Mouse (Mus musculus) cortical plate, adult 2 months (tissue): ENCODE measurements around the gene Gm17584. TPM values are rescaled to one million over a fixed set of nuclear protein-coding genes. Genes with fewer than 3 reads are reported as not detected.
"Not testable (repeated sequence)": the region's sequence is repeated elsewhere in the genome, so short reads cannot be mapped to it uniquely, and the experiment has no call there.

ENCODE experiments used
- H3K27ac ChIP-seq: fragments of 200-500 bp; 2 replicates; pipeline ENCODE4 v1.5.1; 2012; ENCODE audit warnings: low read length, control low read depth, inconsistent platforms; ENCODE audit not compliant: insufficient read depth
- H3K4me1 ChIP-seq: fragments of 200-500 bp; 2 replicates; pipeline ENCODE4 v1.6.1; 2011; ENCODE audit warnings: low read length; ENCODE audit not compliant: control insufficient read depth, insufficient read depth
- H3K4me3 ChIP-seq: fragments of 200-500 bp; 2 replicates; pipeline ENCODE4 v1.5.1; 2011; ENCODE audit warnings: mild to moderate bottlenecking, low read length, control low read depth; ENCODE audit not compliant: insufficient read depth
- polyA plus RNA-seq: library from polyadenylated mRNA; depleted of rRNA; stranded (reverse); fragments of >200 nt; gene quantifications from 2 replicates; pipeline ENCODE4 v1.2.3, GENCODE M21; 2012; rRNA removed

Gene Gm17584
- not detected in 2 replicates for polyA plus RNA-seq

GRCm38 (mm10) chrX:124500263-124500662 lies at the start of gene Gm17584:
TSS of gene Gm17584 (plus strand) at chrX:124500563.
- not testable (repeated sequence) for H3K4me1 ChIP-seq, H3K27ac ChIP-seq, H3K4me3 ChIP-seq

Other genes with a start within 250 kb of the Gm17584 start
- not detected in 2 replicates for gene Gm17469, start 129.3 kb downstream of the Gm17584 start, polyA plus RNA-seq